Comparison of ENCODE assay signal across 9 mouse cellular contexts in genomic region chr4:134516981-134517380, GRCm38 (mm10). TPM values are rescaled to one million over a fixed set of nuclear protein-coding genes. Genes with fewer than 3 reads are reported as not detected.
DNase-seq lines count a peak whose midpoint lies in the region; ATAC-seq and TF ChIP-seq lines count a peak whose summit lies in the region.
"Had no signal": no experiment of that assay in that cellular context is flagged by ENCODE, and none has a peak within 500 bp of the region (broad histone marks: within the 10 kb centered on the region; RNA-seq: fewer than 3 reads in every experiment).

No protein-coding gene starts in this region.

- peak overlapping the region; percentile 88 for H3K27ac ChIP-seq in gastrocnemius, adult 2 months
- H3K27ac ChIP-seq in heart, embryonic 16.5 days (ENCODE audit: low read length) = peak overlapping the region; percentile 97
- H3K27ac ChIP-seq in stomach, postnatal 0 days (replicated peaks) = peak overlapping the region; percentile 67
- no peak overlapping the region for H3K27ac ChIP-seq in hindbrain, embryonic 11.5 days (ENCODE audit: low read depth, low read length)
- H3K27ac ChIP-seq: limb, embryonic 12.5 days had no signal

- peak overlapping the region; percentile 54 for H3K9ac ChIP-seq in heart, embryonic 16.5 days (ENCODE audit: low read length)
- H3K9ac ChIP-seq in stomach, postnatal 0 days (ENCODE audit: low read length) = no peak overlapping the region
- no peak overlapping the region for H3K9ac ChIP-seq in hindbrain, embryonic 11.5 days (ENCODE audit: low read depth, low read length)
- H3K9ac ChIP-seq: limb, embryonic 12.5 days had no signal

- peaks cover 4% of the 10 kb centered on the region; the same call in 1 of the 2 replicates for H3K36me3 ChIP-seq in heart, embryonic 16.5 days (ENCODE audit: control insufficient read depth, insufficient read depth)
- no peaks in the 10 kb centered on the region for H3K36me3 ChIP-seq in stomach, postnatal 0 days (ENCODE audit: control insufficient read depth, insufficient read depth, low read length)
- no peaks in the 10 kb centered on the region for H3K36me3 ChIP-seq in hindbrain, embryonic 11.5 days (ENCODE audit: control insufficient read depth, insufficient read depth, low read length)

- WGBS in heart, embryonic 16.5 days = 24% methylated on average over 8 of the region's 8 CpGs
- 46% methylated on average over 8 of the region's 8 CpGs for WGBS in stomach, postnatal 0 days
- WGBS in hindbrain, embryonic 11.5 days = 88% methylated on average over 8 of the region's 8 CpGs

- peak; percentile 72 for DNase-seq in gastrocnemius, adult 2 months
- DNase-seq in gastrocnemius, postnatal 4 days (ENCODE audit: low spot score in 2 of 2) = no peak
- peak; percentile 62 to 66 for DNase-seq in right cerebral cortex, adult 2 months (ENCODE audit: low spot score in 2 of 2)
- DNase-seq in right cerebral cortex, postnatal 4 days = no peak
- no peak for DNase-seq in stomach, postnatal 0 days (ENCODE audit: low spot score)
- DNase-seq in hindbrain, embryonic 11.5 days (ENCODE audit: low spot score) = no peak

- peak overlapping the region; percentile 45 for H3K4me2 ChIP-seq in heart, embryonic 16.5 days (ENCODE audit: low read depth, low read length)
- H3K4me2 ChIP-seq in stomach, postnatal 0 days (replicated peaks; ENCODE audit: low read depth) = no peak overlapping the region
- no peak overlapping the region for H3K4me2 ChIP-seq in hindbrain, embryonic 11.5 days (replicated peaks; ENCODE audit: low read depth, low read length)
- H3K4me2 ChIP-seq: limb, embryonic 12.5 days had no signal

- peak; percentile 82 for ATAC-seq in heart, embryonic 16.5 days (replicated peaks; ENCODE audit: extremely low read depth, insufficient read depth, low FRiP score)
- ATAC-seq in stomach, postnatal 0 days (ENCODE audit: low FRiP score, low TSS enrichment) = peak; percentile 62; the same call in 1 of the 2 replicates
- ATAC-seq in hindbrain, embryonic 11.5 days (ENCODE audit: low FRiP score) = no peak
- ATAC-seq in erythroblast, adult 5-6 weeks (replicated peaks; ENCODE audit: low FRiP score, poor library complexity, severe bottlenecking) = no peak

- no peaks in the 10 kb centered on the region for H3K27me3 ChIP-seq in heart, embryonic 16.5 days (ENCODE audit: control insufficient read depth, insufficient read depth, low read length)
- no peaks in the 10 kb centered on the region for H3K27me3 ChIP-seq in stomach, postnatal 0 days (ENCODE audit: control insufficient read depth, insufficient read depth, low read length)
- no peaks in the 10 kb centered on the region for H3K27me3 ChIP-seq in hindbrain, embryonic 11.5 days (ENCODE audit: control insufficient read depth, insufficient read depth, low read length)
- H3K27me3 ChIP-seq: limb, embryonic 12.5 days had no signal

- intact Hi-C loops in gastrocnemius, adult 2 months (cut with DNase I) = no loop called here

- peaks cover 38% of the 10 kb centered on the region for H3K4me1 ChIP-seq in heart, embryonic 16.5 days (ENCODE audit: control insufficient read depth, insufficient read depth, low read length)
- H3K4me1 ChIP-seq in stomach, postnatal 0 days (replicated peaks; ENCODE audit: control insufficient read depth, insufficient read depth) = 0 out of 2 replicates have a peak, but pooled peaks cover 3% of the 10 kb centered on the region
- H3K4me1 ChIP-seq in hindbrain, embryonic 11.5 days (replicated peaks; ENCODE audit: control insufficient read depth, insufficient read depth, low read length) = no peaks in the 10 kb centered on the region

- TF ChIP-seq EP300 in stomach, postnatal 0 days (optimal IDR thresholded peaks at IDR 0.05) = no peak

- H3K9me3 ChIP-seq in heart, embryonic 16.5 days (replicated peaks; ENCODE audit: control insufficient read depth, low read length) = no peaks in the 10 kb centered on the region
- H3K9me3 ChIP-seq in stomach, postnatal 0 days (ENCODE audit: control insufficient read depth, low read length) = no peaks in the 10 kb centered on the region
- no peaks in the 10 kb centered on the region for H3K9me3 ChIP-seq in hindbrain, embryonic 11.5 days (ENCODE audit: control insufficient read depth, low read length)
- H3K9me3 ChIP-seq: limb, embryonic 12.5 days had no signal

- H3K4me3 ChIP-seq in gastrocnemius, adult 2 months = no peak overlapping the region; the same call in 1 of the 2 replicates
- H3K4me3 ChIP-seq in heart, embryonic 16.5 days (ENCODE audit: low read length) = no peak overlapping the region
- no peak overlapping the region for H3K4me3 ChIP-seq in stomach, postnatal 0 days (ENCODE audit: low read depth, low read length)
- H3K4me3 ChIP-seq in hindbrain, embryonic 11.5 days (ENCODE audit: low read depth, low read length) = no peak overlapping the region
- H3K4me3 ChIP-seq: limb, embryonic 12.5 days had no signal

- TF ChIP-seq CTCF in gastrocnemius, adult 2 months (IDR thresholded peaks at IDR 0.05) = no peak
- TF ChIP-seq CTCF in stomach, postnatal 0 days (IDR thresholded peaks at IDR 0.05; ENCODE audit: low read depth) = no peak

RNA-seq across cellular contexts. Expression of gene Aunip, which starts 6.2 kb away (rescaled TPM):
- total RNA-seq in gastrocnemius, adult 2 months (2021) = not detected
- 1 to 10 TPM; 1.9 to 2.1 TPM for total RNA-seq in gastrocnemius, postnatal 4 days (2021)
- 8.1 and 10.0 TPM in 2 replicates for polyA plus RNA-seq in heart, embryonic 16.5 days (2015; fragmentation: Nextera tagmentation; extraction: Ambion mirVana)
- polyA plus RNA-seq in stomach, postnatal 0 days (2015; fragmentation: Nextera tagmentation; extraction: Ambion mirVana) = 3.5 and 3.8 TPM in 2 replicates
- 4.4 and 6.1 TPM in 2 replicates for polyA plus RNA-seq in hindbrain, embryonic 11.5 days (2014; fragmentation: Nextera tagmentation; extraction: Ambion mirVana)
- 4.0 and 7.3 TPM in 2 replicates for total RNA-seq in erythroblast, adult 5-6 weeks (2015; ENCODE audit: low replicate concordance)
- total RNA-seq in erythroblast, adult 5-6 weeks (2017; ENCODE audit: low replicate concordance) = 6.8 and 8.4 TPM in 2 replicates

RNA-seq across cellular contexts. Expression of gene Mtfr1l, which starts 18.2 kb away (rescaled TPM):
- 100 to 1,000 TPM; 131 to 136 TPM for total RNA-seq in gastrocnemius, adult 2 months (2021)
- 100 to 1,000 TPM in 1 of 2 experiments, 10 to 100 TPM in 1; 99.7 to 104 TPM for total RNA-seq in gastrocnemius, postnatal 4 days (2021)
- 165 and 167 TPM in 2 replicates for polyA plus RNA-seq in heart, embryonic 16.5 days (2015; fragmentation: Nextera tagmentation; extraction: Ambion mirVana)
- 64.7 and 70.3 TPM in 2 replicates for polyA plus RNA-seq in stomach, postnatal 0 days (2015; fragmentation: Nextera tagmentation; extraction: Ambion mirVana)
- 136 and 138 TPM in 2 replicates for polyA plus RNA-seq in hindbrain, embryonic 11.5 days (2014; fragmentation: Nextera tagmentation; extraction: Ambion mirVana)
- total RNA-seq in erythroblast, adult 5-6 weeks (2015; ENCODE audit: low replicate concordance) = 7.9 and 20.3 TPM in 2 replicates
- total RNA-seq in erythroblast, adult 5-6 weeks (2017; ENCODE audit: low replicate concordance) = 7.9 and 8.3 TPM in 2 replicates

RNA-seq across cellular contexts. Expression of gene Paqr7, which starts 20.5 kb away (rescaled TPM):
- total RNA-seq in gastrocnemius, adult 2 months (2021) = 1 to 10 TPM; 1.7 to 2.3 TPM
- total RNA-seq in gastrocnemius, postnatal 4 days (2021) = 1 to 10 TPM; 4.8 to 6.3 TPM
- 12.4 and 13.2 TPM in 2 replicates for polyA plus RNA-seq in heart, embryonic 16.5 days (2015; fragmentation: Nextera tagmentation; extraction: Ambion mirVana)
- 51.8 and 56.4 TPM in 2 replicates for polyA plus RNA-seq in stomach, postnatal 0 days (2015; fragmentation: Nextera tagmentation; extraction: Ambion mirVana)
- polyA plus RNA-seq in hindbrain, embryonic 11.5 days (2014; fragmentation: Nextera tagmentation; extraction: Ambion mirVana) = 1.7 and 2.5 TPM in 2 replicates
- total RNA-seq in erythroblast, adult 5-6 weeks (2015; ENCODE audit: low replicate concordance) = 1.7 and 4.4 TPM in 2 replicates
- 2.1 and 7.8 TPM in 2 replicates for total RNA-seq in erythroblast, adult 5-6 weeks (2017; ENCODE audit: low replicate concordance)

RNA-seq across cellular contexts. Expression of gene Selenon, which starts 35.0 kb away (rescaled TPM):
- total RNA-seq in gastrocnemius, adult 2 months (2021) = 1 to 10 TPM; 4.4 to 6.3 TPM
- total RNA-seq in gastrocnemius, postnatal 4 days (2021) = 10 to 100 TPM; 43.5 to 45.4 TPM
- polyA plus RNA-seq in heart, embryonic 16.5 days (2015; fragmentation: Nextera tagmentation; extraction: Ambion mirVana) = 5.4 and 7.9 TPM in 2 replicates
- 8.6 and 12.1 TPM in 2 replicates for polyA plus RNA-seq in stomach, postnatal 0 days (2015; fragmentation: Nextera tagmentation; extraction: Ambion mirVana)
- 16.7 and 22.7 TPM in 2 replicates for polyA plus RNA-seq in hindbrain, embryonic 11.5 days (2014; fragmentation: Nextera tagmentation; extraction: Ambion mirVana)
- total RNA-seq in erythroblast, adult 5-6 weeks (2015; ENCODE audit: low replicate concordance) = 6.3 and 7.9 TPM in 2 replicates
- 1.4 and 2.9 TPM in 2 replicates for total RNA-seq in erythroblast, adult 5-6 weeks (2017; ENCODE audit: low replicate concordance)

RNA-seq across cellular contexts. Expression of gene Stmn1, which starts 48.9 kb away (rescaled TPM):
- total RNA-seq in gastrocnemius, adult 2 months (2021) = 1 to 10 TPM; 3.0 to 3.8 TPM
- total RNA-seq in gastrocnemius, postnatal 4 days (2021) = 100 to 1,000 TPM; 152 to 171 TPM
- 936 and 979 TPM in 2 replicates for polyA plus RNA-seq in heart, embryonic 16.5 days (2015; fragmentation: Nextera tagmentation; extraction: Ambion mirVana)
- 358 and 380 TPM in 2 replicates for polyA plus RNA-seq in stomach, postnatal 0 days (2015; fragmentation: Nextera tagmentation; extraction: Ambion mirVana)
- polyA plus RNA-seq in hindbrain, embryonic 11.5 days (2014; fragmentation: Nextera tagmentation; extraction: Ambion mirVana) = 4,486 and 4,492 TPM in 2 replicates
- 207 and 212 TPM in 2 replicates for total RNA-seq in erythroblast, adult 5-6 weeks (2015; ENCODE audit: low replicate concordance)
- total RNA-seq in erythroblast, adult 5-6 weeks (2017; ENCODE audit: low replicate concordance) = 201 and 236 TPM in 2 replicates

Comparison
In these comparisons a context has a peak if more than half of its experiments do, and no peak if none do; other contexts are left out.
1. DNase-seq: peak in gastrocnemius, adult 2 months (single experiment) and right cerebral cortex, adult 2 months (2 of 2); none in gastrocnemius, postnatal 4 days (0 of 2), right cerebral cortex, postnatal 4 days (single experiment), stomach, postnatal 0 days (single experiment) and hindbrain, embryonic 11.5 days (single experiment).
2. ATAC-seq: peak in heart, embryonic 16.5 days (single experiment) and stomach, postnatal 0 days (single experiment); none in hindbrain, embryonic 11.5 days (single experiment) and erythroblast, adult 5-6 weeks (single experiment).
3. RNA of gene Mtfr1l, which starts 18.2 kb away (total RNA-seq): 131 to 136 TPM in gastrocnemius, adult 2 months and 99.7 to 104 TPM in gastrocnemius, postnatal 4 days; 7.9 to 20.3 TPM in erythroblast, adult 5-6 weeks; every median in the first group is over 4 times any median in the second.